Mouse (Mus musculus) cerebellum, adult 8-10 months (tissue): ENCODE measurements around the gene Morc2a.

Experiments used
- DNase-seq: peaks from one replicate; pipeline ENCODE4 v3.0.0; 2022

The Morc2a gene

GRCm38 (mm10) chr11:3738778-3739177, 89.8 kb downstream of the Morc2a start:
- DNase-seq: no peak
